Mouse (Mus musculus) gastrocnemius, postnatal 25 days (tissue): ENCODE results near the gene D630045J12Rik. TPM values are rescaled to one million over a fixed set of nuclear protein-coding genes. Genes with fewer than 3 reads are reported as not detected.

ENCODE experiments used
- DNase-seq: peaks from one replicate; pipeline ENCODE4 v3.0.0; 2022
- total RNA-seq, 2 experiments: library from RNA; stranded (reverse); gene quantifications; 1 replicate in 1 of 2; 2 replicates in 1 of 2; pipeline ENCODE4 v1.2.3; 2021

Gene D630045J12Rik
- total RNA-seq, 2 experiments from 2014 or later: 0.46 to 0.56 TPM

GRCm38 (mm10) chr6:38094701-38095100, 159.1 kb downstream of the D630045J12Rik start:
- DNase-seq: no peak

- no peak for DNase-seq
These were observed 161.3 kb downstream of the D630045J12Rik start for GRCm38 (mm10) chr6:38092539-38092938.

GRCm38 (mm10) chr6:38087242-38088026, 166.4 kb downstream of the D630045J12Rik start:
- no peak for DNase-seq

GRCm38 (mm10) chr6:38083204-38083603, 170.6 kb downstream of the D630045J12Rik start:
- no peak for DNase-seq

GRCm38 (mm10) chr6:38081727-38082341, 172.0 kb downstream of the D630045J12Rik start:
- DNase-seq: peak; percentile 19

GRCm38 (mm10) chr6:38080364-38080763, 173.4 kb downstream of the D630045J12Rik start:
- peak; percentile 29 for DNase-seq

GRCm38 (mm10) chr6:38073592-38073991, 180.2 kb downstream of the D630045J12Rik start:
- DNase-seq: no peak

Other genes with a start within 250 kb of the D630045J12Rik start
- gene Svopl, start 207.0 kb downstream of the D630045J12Rik start, total RNA-seq: under 1 TPM; 0.20 to 0.27 TPM
- not detected for gene Tmem213, start 144.8 kb downstream of the D630045J12Rik start, total RNA-seq
- gene Atp6v0a4, start 129.4 kb downstream of the D630045J12Rik start, total RNA-seq: 1 to 10 TPM in 1 of 2 experiments, under 1 TPM in 1; 0.72 to 1.1 TPM
- 1 to 10 TPM in 1 of 2 experiments, under 1 TPM in 1; 0.84 to 1.0 TPM for gene Zc3hav1l, start 45.2 kb upstream of the D630045J12Rik start, total RNA-seq
- gene Zc3hav1, start 100.6 kb upstream of the D630045J12Rik start, total RNA-seq: 1 to 10 TPM; 5.1 to 6.9 TPM
- gene Ttc26, start 127.5 kb upstream of the D630045J12Rik start, total RNA-seq: 1 to 10 TPM; 1.1 to 1.7 TPM
- gene Ubn2, start 179.9 kb upstream of the D630045J12Rik start, total RNA-seq: 10 to 100 TPM; 19.6 to 21.6 TPM